Mouse (Mus musculus): ENCODE measurements at regions not wholly inside any gene's neighbourhood (a gene's known extent, or its start where the extent isn't known, plus 50 kb on each side); places are given as distances from the start of the nearest gene placed in this dataset.

DNA sequence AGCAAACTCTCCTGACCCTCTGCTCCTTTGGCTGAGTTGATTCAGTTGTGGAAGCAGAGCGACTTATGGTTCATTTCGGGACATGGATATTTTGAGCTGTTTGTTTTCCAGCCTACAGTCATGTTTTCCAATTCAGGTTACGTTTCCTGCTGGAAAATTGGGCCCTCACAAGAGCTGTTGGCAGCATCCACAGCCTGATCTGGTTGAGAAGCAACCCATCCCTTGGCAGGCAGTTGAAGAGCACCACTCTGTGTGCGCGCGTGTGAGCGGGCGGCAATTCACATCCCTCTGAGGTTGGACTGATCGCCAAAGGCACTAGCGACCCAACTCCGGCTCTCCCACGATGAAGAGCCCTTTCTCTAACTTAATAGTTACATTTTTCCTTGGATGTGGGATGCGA, 457.1 kb downstream of the Tmem38b start:
- ATAC-seq = no peak

- ATAC-seq = no peak
Measured at GRCm38 (mm10) chr4:54313804-54314203, 488.0 kb downstream of the Tmem38b start.

GRCm38 (mm10) chr4:54324851-54325250, 499.0 kb downstream of the Tmem38b start:
- ATAC-seq = no peak

GRCm38 (mm10) chr4:54328273-54328672, 502.4 kb downstream of the Tmem38b start:
- no peak for ATAC-seq

DNA sequence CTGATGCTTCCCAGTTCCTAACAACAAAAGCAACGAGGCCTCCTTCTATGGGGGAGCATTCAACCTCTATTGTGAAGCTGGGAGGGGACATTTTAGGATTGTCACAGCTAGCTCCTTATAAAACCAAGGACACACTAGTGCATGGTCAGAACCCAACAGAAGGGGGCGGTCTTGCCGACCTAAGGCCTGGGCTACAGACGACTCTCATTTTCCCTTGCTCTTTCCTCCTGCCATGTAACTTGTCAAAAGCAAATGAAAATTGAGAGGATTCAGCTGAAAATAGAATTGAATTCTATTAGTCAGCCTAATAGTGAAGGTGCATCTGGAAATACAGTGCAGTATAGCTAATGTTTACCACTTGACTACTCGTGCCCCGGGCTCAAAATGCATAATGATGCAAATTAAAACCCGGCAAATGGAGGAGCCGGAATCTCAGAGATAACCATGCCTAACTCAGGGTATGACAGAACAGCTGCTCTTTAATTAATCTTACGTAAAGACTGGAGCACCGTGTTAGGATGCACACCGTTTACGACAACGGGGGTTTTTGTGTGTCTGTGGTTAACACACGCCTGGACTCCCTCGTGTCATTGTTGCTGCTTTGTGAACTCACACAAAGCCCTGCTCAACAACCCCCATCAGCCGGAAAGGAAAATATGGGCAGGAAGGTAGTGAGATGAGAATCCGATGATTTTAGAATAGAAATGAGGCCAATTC, 503.0 kb downstream of the Tmem38b start:
- no peak for ATAC-seq

DNA sequence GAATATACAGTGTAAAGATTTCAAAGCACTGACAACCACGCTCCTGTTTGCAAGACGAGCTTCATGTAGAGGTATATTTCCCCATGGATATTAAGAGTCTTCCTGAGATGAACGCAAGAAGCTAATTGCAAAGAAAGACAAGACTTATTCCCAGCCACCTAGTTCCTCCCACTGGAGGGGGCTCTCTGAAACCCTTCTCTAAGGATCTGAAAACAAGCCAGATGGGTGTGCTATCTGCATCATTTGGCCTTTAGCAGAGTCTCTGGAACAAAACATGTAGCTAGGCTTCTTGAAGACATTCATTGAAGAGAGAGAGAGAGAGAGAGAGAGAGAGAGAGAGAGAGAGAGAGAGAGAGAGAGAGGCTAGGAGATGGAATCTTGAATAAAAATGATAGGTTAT, 504.8 kb downstream of the Tmem38b start:
- ATAC-seq = no peak

GRCm38 (mm10) chr4:54331588-54332211, 505.9 kb downstream of the Tmem38b start:
- ATAC-seq = no peak

DNA sequence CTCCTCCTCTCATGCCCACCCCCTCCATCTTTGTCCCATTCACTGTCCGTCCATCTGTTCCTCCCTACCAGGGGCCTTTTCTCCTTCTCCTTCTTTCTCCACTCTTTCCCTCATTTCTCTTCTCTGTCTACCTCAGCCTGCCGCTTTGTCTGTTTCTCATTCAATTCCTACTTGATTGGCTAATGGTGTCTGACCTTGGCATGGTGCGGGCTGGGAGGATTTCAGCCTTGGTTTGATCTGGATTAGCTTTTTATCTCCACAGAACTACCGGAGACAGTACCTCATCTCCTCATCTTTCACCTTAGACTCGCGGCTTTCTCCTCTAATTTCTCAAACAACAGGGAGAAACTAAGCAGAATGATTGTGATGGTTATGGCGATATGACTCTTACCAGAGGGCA, 506.4 kb downstream of the Tmem38b start:
- ATAC-seq = no peak

DNA sequence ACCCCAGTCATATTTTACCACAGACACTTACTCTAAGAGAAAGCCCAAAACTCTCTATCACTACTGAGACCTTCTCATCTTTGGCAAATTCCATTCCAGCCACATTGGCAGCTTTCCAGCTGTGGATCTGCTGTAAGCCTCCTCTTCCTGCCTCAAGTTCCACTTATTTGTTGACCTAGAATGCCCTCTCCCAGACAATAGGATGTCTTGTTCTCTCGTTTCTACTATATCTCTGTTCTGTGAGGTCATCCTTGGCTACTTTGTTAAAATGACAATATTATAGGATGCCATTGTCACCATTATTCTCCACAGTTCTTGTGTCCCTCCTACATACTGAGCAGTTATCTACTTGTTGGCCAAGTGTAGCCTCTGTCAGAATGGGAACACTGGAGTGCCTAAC, 512.7 kb downstream of the Tmem38b start:
- ATAC-seq = no peak

DNA sequence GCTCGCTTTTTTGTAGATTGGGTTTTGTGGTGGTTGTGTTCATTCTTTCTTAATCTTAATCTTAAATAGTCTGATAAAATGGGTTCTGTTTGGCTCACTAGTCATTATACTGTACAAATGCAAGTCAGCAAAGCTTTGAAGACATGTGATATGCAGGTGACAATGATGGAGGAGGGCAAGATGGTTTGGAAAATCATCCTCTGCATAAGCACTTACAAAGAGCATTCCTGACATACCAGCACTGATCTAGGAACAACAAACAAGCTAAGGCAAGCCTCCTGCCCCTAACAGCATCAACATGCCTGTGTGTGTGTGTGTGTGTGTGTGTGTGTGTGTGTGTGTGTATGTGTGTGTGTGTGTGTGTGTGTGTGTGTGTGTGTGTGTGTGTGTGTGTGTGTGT, 514.3 kb downstream of the Tmem38b start:
- no peak for ATAC-seq

GRCm38 (mm10) chr4:54353657-54354390, 528.0 kb downstream of the Tmem38b start:
- no peak for ATAC-seq

- no peak for ATAC-seq
Measured at GRCm38 (mm10) chr4:54354391-54354726, 528.5 kb downstream of the Tmem38b start.

GRCm38 (mm10) chr4:54355381-54356040, 529.7 kb downstream of the Tmem38b start:
- ATAC-seq = no peak

GRCm38 (mm10) chr4:54356041-54356427, 530.2 kb downstream of the Tmem38b start:
- ATAC-seq = no peak

DNA sequence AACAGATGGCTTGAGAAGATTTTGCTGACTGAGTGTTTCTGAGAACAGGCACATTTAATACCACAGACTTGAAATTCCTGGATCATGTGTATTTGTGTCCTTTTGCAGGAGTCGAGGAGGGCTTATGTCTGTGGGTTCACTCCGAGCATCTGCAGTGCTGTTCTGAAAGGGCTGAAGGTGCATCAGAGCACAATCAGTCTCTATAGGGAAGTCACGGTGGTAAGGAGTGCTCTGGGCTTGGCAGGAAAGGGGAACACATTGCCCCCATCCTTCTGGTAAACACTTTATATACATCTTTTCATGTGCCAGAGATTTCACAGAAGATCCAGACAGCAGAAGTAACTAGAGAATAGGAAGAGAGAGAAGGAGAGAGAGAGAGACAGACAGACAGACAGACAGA, 545.1 kb downstream of the Tmem38b start:
- ATAC-seq = no peak

DNA sequence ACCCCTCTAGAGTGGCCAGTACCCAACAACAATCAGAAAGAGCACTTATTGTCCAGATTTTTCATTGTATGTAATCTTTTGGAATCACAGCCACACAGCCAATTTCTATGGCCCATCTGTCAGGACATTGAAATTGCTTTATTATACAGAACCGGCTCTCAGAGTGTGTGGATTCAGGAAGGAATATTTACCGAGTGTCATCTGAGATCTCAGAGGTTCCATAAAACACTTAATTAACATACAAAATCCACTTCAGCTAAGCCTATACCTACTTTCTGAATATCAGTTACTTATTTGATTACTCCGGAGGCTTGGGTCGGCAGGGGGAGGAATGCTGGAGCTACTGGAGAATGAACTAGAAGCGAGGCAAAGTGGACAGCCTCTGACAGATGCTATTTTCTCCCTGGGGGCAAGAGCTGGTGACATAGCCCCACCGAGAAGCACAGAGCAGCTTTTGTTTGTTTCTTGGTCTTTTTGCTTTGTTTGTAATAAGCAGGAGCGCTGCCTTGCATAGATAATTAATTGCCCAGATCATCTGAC, 545.6 kb downstream of the Tmem38b start:
- no peak for ATAC-seq

GRCm38 (mm10) chr4:54373606-54374005, 547.8 kb downstream of the Tmem38b start:
- ATAC-seq = no peak

DNA sequence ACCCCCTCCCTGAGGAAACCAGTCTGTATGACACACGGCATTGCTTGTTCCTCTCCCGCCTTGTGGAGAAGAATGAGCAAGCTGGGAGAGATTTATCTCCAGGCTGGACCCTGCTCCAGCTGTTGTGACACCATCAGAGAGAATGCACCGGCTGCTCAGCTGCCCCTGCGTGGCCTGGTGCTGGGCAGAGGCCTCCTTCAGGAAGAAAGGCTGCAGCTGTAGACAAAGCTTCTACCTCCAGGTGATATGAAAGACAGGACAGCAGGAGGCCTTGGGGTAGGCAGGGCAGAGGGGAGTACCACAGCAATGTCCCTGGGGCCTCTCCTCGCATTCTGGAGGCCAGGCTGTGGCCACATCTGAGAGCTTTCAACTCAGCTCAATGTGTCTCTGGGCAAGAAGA, 548.6 kb downstream of the Tmem38b start:
- no peak for ATAC-seq

DNA sequence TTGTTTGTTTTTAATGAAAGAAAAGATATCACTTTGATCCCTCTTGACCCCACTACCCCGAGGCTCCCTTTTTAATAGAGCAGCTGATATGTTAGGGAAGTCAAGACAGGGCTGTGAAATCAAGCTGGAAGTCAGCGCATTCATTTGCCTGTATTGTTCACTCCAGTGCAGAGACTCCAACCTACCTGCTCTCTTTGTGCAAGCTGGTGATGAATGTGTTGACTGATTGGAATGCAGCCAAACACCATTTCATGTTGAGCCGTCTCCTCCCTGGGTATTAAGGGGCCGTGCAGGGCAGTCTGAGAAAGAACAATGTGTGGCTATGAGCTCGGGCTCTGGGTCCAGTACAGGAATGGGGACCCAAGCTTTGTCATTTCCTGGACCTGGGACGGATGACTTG, 557.4 kb upstream of the Zfp462 start:
- no peak for ATAC-seq

- no peak for ATAC-seq
Measured at GRCm38 (mm10) chr4:54391536-54392208, 553.2 kb upstream of the Zfp462 start.

DNA sequence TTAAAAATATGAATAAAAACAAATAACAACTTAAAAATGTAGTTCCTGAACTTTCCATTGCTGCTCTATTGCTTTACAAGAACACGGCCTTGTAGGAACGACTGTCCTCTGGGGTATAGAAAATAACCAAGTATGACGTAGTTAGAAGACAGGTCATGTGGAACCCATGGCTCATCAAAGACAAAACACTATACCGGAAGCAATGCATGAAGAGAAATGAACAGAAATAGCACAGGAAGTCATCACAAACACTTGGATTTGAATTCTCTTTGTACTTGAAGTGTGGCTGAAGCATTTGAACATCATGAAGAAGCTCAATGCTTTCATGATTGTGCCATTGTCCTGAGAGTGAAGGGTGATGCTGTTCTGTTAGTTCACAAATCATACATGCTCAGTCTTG, 538.7 kb upstream of the Zfp462 start:
- ATAC-seq = no peak

DNA sequence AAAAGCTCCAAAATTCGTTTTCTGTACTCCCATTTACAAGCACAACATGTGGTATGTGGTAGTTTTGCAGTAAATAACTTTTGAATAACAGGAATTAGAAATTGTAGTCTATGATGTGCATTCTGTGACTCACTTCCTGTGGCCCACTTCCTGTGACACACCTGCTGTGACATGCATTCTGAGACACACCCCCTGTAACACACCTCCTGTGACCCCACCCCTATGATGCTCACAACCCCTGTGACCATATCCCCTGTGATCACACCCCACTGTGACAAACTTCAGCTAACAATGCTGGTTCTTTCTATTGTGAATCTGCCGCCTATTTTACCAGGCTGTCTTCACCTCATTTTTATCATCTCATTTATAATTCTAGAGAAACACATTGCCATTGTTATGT, 536.9 kb upstream of the Zfp462 start:
- ATAC-seq = no peak

DNA sequence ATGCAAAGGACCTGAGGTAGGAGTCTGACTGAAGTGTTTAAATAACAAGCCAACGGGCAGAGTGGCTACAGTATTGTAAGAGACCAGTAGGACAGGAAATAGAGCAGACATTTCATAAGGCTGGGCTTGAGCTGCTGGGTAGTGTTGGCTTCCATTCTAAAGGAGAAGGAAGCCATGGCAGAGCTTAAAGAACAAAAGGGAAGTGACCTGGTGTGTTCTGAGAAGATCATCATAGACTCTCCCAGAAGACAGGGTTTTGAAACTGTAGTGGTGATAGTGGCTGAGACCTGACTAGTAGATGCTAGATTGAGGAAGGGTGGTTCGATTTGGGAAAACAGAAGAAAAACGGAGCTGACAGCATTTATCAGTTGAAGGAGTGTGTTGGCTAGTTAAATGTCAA, 514.1 kb upstream of the Zfp462 start:
- ATAC-seq = no peak

Data from activated CD4-positive, CD25-positive, alpha-beta regulatory T cell, adult 4 months (primary cell).